Mouse (Mus musculus) skeletal muscle tissue, postnatal 0 days (tissue): Measurements from ENCODE around the gene Lrrc3c. TPM values are rescaled to one million over a fixed set of nuclear protein-coding genes. Genes with fewer than 3 reads are reported as not detected.

Experiments used
- polyA plus RNA-seq: library from polyadenylated mRNA; unstranded; fragments of >200 nt; fragmentation: Nextera tagmentation; extraction: Ambion mirVana; gene quantifications from 2 replicates; pipeline ENCODE4 v1.2.1, GENCODE M21; 2015

Gene Lrrc3c
- not detected in 2 replicates for polyA plus RNA-seq

GRCm38 (mm10) chr11:98597991-98598390 lies at the start of gene Lrrc3c:
Lrrc3c (plus strand) TSS chr11:98598291.

GRCm38 (mm10) chr11:98550975-98551828 lies 46.9 kb upstream of the Lrrc3c start, which contains the start of gene Zpbp2:
Zpbp2 (plus strand) TSS chr11:98551097.

DNA sequence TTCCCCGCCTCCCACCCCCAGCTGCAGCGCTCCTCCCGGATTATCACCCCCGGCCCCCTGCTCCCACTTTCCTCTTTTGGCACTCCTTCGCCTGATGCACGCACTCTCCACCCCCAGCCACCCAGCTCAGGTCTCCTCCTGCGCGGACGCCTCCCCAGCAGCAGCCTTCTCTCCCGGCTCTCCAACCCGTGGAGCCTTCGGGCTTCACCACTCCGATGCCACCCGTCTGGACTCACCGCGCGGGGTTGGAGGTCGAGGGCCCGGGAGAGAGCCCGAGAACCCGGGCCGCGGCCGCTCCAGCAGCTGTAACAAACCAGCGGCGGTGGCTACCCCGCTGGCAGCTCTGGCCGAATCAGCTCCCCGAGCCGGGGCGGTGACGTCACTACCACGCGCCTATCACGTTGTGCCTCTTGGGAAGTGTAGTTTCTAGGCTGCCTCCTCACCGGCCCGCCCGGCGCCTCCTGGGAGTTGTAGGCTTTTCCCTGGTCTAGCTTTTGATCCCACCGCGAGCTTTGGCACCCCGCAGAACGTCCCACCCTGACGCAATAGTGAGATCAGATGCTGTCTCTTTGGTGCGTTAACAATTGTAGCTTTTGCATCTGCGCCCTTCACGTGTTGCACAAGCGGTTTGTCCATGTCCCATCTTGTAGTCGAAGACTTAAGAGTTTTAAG lies 11.1 kb upstream of the Lrrc3c start, which contains the start of gene Ormdl3:
Gene Ormdl3 (minus strand): TSS at position 477 of the 672 bp plus-strand sequence.

DNA sequence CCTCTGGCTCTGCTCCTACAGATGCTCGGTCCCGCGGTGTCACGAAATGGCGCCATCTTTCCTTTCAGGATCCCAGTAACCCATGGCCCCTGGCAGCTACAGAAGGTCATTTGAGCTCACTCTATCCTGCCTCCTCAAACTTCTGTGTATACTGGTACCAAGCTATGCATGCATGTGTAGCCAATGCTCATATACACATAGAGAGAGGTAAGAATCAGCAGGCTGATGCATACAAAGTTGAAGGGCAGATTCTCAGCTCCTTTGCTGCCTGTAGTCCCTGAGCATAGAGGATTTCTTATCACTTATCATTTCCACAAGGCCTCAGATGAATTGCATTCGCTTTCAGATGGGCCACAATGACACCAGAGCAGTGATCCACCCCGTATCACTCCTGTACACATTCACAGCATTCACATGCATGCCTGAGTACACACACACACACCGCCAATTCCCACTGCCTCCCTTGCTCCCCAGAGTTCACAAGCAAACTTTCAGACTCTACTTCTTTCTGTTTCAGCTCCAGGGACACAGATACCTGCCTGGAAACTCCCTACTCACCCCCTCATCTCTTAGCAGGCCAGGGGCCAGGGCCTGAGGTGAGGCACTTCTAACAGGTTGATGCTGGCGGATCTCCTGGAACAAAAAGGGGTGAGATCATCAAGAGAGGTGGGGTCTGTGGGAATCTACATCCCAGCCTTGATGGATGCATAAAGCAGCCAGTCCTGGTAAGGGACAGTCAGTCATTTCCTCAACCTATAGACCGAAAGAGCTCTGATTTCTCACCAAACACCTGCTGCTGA lies 27.7 kb downstream of the Lrrc3c start, which contains the start of the genes Gm12355 and Gsdma3:
Gene Gm12355 (minus strand): TSS at position 51 of the 800 bp plus-strand sequence.
Gene Gsdma3 (plus strand): TSS at position 750 of the 800 bp plus-strand sequence.

GRCm38 (mm10) chr11:98646459-98646858 lies 48.4 kb downstream of the Lrrc3c start, which contains the start of gene Gsdma2:
Gsdma2 (plus strand) TSS chr11:98646759.

Other genes starting within 250 kb of the Lrrc3c start
- gene Ppp1r1b, start 249.9 kb upstream of the Lrrc3c start, polyA plus RNA-seq: 0.28 and 0.66 TPM in 2 replicates
- 17.0 and 19.3 TPM in 2 replicates for gene Stard3, start 239.9 kb upstream of the Lrrc3c start, polyA plus RNA-seq
- 604 and 677 TPM in 2 replicates for gene Tcap, start 214.5 kb upstream of the Lrrc3c start, polyA plus RNA-seq
- 0.18 and 0.28 TPM in 2 replicates for gene Pnmt, start 211.8 kb upstream of the Lrrc3c start, polyA plus RNA-seq
- gene Pgap3, start 197.8 kb upstream of the Lrrc3c start, polyA plus RNA-seq: 4.1 and 4.3 TPM in 2 replicates
- 13.4 and 15.9 TPM in 2 replicates for gene Erbb2, start 185.8 kb upstream of the Lrrc3c start, polyA plus RNA-seq
- 46.4 and 58.6 TPM in 2 replicates for gene Mien1, start 159.3 kb upstream of the Lrrc3c start, polyA plus RNA-seq
- 0.27 TPM in 1 of 2 replicates, not detected in the other for gene Grb7, start 151.9 kb upstream of the Lrrc3c start, polyA plus RNA-seq
- 0.13 and 0.28 TPM in 2 replicates for gene Ikzf3, start 52.3 kb upstream of the Lrrc3c start, polyA plus RNA-seq
- gene Zpbp2, start 47.2 kb upstream of the Lrrc3c start, polyA plus RNA-seq: 0.21 and 0.23 TPM in 2 replicates
- 34.8 and 60.2 TPM in 2 replicates for gene Ormdl3, start 10.9 kb upstream of the Lrrc3c start, polyA plus RNA-seq
- gene Gm12355, start 27.4 kb downstream of the Lrrc3c start, polyA plus RNA-seq: 0.40 TPM in 1 of 2 replicates, not detected in the other
- gene Gsdma3, start 28.1 kb downstream of the Lrrc3c start, polyA plus RNA-seq: not detected in 2 replicates
- gene Gsdma2, start 48.5 kb downstream of the Lrrc3c start, polyA plus RNA-seq: not detected in 2 replicates
- gene Gsdma, start 66.1 kb downstream of the Lrrc3c start, polyA plus RNA-seq: 1.4 TPM in 1 of 2 replicates, not detected in the other
- gene Psmd3, start 84.3 kb downstream of the Lrrc3c start, polyA plus RNA-seq: 148 and 160 TPM in 2 replicates
- not detected in 2 replicates for gene Csf3, start 103.0 kb downstream of the Lrrc3c start, polyA plus RNA-seq
- gene Med24, start 131.1 kb downstream of the Lrrc3c start, polyA plus RNA-seq: 23.4 and 23.6 TPM in 2 replicates
- 39.8 and 45.3 TPM in 2 replicates for gene Thra, start 142.3 kb downstream of the Lrrc3c start, polyA plus RNA-seq
- 12.0 and 12.5 TPM in 2 replicates for gene Nr1d1, start 177.0 kb downstream of the Lrrc3c start, polyA plus RNA-seq
- 15.3 TPM in 2 replicates for gene Msl1, start 197.2 kb downstream of the Lrrc3c start, polyA plus RNA-seq
- gene Casc3, start 206.6 kb downstream of the Lrrc3c start, polyA plus RNA-seq: 14.2 and 15.4 TPM in 2 replicates
- gene Rapgefl1, start 238.5 kb downstream of the Lrrc3c start, polyA plus RNA-seq: 1.3 and 1.8 TPM in 2 replicates